Mouse (Mus musculus) thymus, postnatal 14 days (tissue): ENCODE results near the gene Rapgef5.

Experiments used
- DNase-seq: peaks from one replicate; pipeline ENCODE4 v3.0.0; 2021

The Rapgef5 gene

GRCm38 (mm10) chr12:117531106-117531505, 14.8 kb downstream of the Rapgef5 start:
- DNase-seq = no peak

GRCm38 (mm10) chr12:117533176-117534086, 17.2 kb downstream of the Rapgef5 start:
- peak; percentile 76 for DNase-seq

DNA sequence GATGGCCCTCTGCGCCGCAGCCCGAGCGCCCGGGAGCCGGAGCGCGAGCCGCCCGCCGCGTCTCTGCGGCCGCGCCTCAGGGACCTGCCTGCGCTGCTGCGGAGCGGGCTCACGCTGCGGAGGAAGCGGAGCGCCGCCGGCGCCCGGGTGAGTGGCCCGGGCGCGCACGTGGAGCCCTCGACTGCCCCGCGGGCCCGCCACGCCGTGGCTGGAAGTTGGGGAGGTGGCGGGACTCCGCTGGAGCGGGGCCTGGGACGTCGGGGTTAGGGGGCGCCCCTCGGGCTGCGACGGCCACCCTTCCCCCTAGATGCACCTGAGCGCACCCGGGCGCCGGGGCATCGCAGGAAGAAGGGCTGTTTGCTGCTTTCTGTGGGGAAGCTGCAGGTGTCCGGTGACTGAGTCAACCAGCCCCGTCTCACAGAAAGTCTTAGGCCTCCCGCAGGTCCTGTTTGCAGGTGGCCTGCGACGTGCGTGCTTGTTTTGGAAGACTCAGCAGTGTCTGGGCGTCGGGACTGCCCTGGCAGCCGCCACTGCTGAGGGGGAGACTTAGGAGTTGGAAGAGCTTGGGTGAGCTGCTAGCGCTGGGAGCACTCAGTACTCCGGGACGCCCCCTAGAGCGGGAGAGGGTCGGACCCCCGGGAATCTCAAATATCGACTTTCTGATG, 17.9 kb downstream of the Rapgef5 start:
- peak; percentile 68 for DNase-seq

GRCm38 (mm10) chr12:117540352-117540751, 24.1 kb downstream of the Rapgef5 start:
- no peak for DNase-seq

DNA sequence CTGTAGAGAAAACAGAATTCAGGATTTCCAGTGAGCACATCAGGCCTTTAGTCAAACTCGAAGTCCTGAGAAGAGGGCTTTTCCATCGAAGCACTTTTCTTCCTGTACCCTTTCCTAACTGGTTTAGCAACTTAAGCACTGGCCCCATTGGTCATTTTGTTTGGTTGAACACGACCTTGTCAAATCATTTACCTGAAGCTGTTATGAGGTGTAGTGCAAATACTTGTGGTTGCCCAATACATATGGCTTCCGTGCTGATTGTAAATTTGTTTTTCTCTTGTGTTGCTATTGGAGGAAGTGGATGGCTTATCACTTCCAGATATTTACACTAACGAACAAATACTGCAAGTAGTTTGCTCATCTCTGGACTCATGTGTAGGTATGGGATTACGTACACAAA, 29.0 kb downstream of the Rapgef5 start:
- no peak for DNase-seq

DNA sequence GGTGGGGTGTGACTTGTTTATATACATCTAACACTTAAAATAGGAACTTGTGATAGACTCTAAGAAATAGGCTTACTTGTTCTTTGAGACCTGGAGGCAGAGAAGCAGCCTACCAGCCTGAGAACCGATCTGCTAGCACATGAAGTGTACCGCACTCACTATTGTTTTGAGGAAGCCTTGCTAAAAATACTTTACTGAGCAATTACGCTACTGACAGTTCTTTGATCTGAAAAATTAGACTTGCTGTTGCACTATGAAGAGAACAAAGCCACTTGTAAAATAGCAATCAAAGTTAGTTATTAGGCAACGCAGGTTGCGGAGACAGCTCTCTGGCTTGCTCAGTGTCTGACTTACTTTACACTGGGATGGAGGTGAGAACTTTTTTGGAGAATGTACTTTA, 37.1 kb downstream of the Rapgef5 start:
- DNase-seq = no peak

GRCm38 (mm10) chr12:117554612-117555063, 38.4 kb downstream of the Rapgef5 start:
- no peak for DNase-seq

- DNase-seq = no peak
These were observed 44.2 kb downstream of the Rapgef5 start for GRCm38 (mm10) chr12:117560450-117560849.

DNA sequence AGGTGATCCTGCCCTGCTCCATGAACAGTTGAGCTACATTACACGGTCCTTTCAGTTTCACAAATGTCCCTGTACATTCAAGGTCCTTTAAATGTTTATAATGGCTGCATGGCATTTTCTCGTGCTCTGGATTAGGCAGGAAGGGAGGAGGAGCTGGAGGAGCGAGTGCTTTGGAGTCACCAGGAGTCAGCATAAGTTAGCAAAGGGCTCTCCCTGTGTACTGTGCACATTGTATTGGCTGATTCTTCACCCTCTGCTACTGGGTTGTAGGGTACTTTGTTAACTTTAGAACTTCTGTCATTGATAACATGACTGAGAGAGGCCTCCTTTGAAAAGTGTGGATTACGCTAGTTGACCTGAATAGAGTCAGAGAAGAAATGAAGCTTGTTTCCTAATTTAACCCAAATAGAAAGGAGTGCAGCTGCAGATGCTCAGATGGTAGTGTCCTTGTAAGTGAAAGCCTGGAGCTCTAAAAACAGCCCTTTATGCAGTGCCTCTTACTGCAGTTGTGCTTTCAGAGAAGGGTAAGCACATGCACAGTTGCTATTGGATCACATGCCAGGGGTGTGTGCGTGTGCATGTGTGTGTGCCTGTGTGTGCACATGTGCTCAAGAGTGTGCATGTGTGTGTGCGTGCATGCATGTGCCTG, 45.3 kb downstream of the Rapgef5 start:
- DNase-seq = no peak

DNA sequence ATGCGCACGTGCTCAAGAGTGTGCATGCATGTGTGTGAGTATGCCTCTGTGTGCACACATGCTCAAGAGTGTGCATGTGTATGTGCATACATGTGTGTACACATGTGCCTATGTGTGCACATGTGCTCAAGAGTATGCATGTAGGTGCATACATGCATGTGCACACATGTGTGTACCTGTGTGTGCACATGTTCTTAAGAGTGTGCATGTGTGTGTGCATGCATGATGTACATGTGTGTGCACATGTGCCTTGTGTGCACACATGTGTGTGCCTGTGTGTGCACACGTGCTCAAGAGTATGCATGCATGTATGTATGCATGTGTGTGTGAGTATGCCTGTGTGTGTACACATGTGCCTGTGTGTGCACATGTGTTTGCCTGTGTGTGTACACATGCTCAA, 45.8 kb downstream of the Rapgef5 start:
- DNase-seq = no peak

DNA sequence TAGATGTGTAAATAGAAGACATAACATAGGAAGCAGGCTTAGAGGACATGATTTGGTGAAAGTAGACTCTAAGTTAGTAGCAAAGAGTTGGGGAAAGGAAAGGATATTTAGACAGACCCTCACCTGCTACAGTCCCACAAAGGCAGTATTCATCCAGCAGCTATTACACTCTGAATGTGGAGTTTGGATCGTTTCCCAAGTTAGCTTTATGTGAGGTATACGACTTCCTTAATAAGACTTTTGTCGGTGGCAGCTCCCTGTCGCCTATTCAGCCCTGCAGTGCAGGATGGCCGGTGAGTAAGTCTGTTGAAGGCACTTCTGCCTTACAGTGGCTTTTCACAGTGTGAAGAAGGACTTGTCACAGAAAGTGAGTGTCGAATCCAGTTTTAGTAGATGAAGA, 47.6 kb downstream of the Rapgef5 start:
- DNase-seq = no peak

GRCm38 (mm10) chr12:117566298-117566697, 50.0 kb downstream of the Rapgef5 start:
- DNase-seq = no peak

GRCm38 (mm10) chr12:117569671-117570070, 53.4 kb downstream of the Rapgef5 start:
- no peak for DNase-seq

- no peak for DNase-seq
These were observed 68.0 kb downstream of the Rapgef5 start for GRCm38 (mm10) chr12:117584256-117584655.

DNA sequence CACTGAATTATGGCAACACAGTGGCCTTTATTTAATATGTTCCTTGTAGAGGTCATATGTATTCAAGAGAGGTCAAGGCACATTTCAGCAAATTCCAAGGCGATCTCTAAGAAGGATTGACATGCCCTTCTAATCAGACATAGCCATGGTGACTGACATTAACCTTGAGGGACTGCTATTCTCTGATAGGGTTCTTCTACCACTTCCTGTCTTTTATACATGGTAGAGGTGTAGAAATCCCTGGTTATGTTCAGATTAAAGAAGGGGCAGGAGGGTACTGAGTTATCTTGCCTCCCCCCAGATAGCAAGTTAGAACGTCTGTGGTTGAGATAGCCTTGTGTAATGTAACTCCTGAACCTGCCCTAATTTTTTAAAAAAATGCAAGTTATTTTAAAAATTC, 69.1 kb downstream of the Rapgef5 start:
- DNase-seq = no peak

DNA sequence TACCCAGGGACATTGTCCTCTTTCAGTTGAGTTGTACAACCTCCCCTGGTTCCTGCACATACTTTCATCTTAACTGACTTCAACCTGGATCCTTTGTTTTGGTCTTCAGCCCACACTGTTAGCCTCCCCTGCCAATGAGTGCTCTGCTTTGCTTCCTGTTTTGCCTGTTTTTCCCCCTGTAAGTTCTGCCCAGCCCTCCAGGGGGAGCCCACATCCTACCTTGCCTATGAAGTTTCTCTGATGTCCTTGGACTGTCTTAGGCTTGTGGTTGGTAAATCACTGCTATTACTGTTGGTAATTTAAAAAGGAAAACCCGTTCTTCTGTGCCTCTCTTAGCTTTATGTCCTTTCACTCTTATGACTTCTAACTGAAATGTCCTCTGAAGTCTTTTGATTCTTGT, 69.8 kb downstream of the Rapgef5 start:
- peak; percentile 71 for DNase-seq

GRCm38 (mm10) chr12:117589186-117589585, 72.9 kb downstream of the Rapgef5 start:
- no peak for DNase-seq

DNA sequence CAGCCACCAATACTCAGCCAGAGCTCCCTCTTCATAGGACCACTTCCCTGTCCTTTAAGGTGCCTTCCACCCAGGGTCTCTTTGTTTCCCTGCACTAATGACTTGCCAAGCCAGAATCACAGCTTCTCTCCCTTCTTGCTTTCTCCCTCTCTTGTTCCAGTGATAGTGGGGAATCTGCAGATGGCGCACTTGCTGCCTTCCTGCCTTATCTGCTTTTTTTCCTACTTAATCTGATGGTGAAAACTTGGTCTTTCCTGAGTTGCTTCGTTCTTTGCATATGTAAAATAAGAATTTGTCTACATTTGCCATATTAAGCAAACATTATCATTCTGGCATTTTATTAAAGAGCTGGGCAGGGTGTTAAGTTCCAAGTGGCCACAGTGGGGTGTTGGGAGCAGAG, 75.7 kb downstream of the Rapgef5 start:
- DNase-seq = no peak

- DNase-seq = no peak
These were observed 76.3 kb downstream of the Rapgef5 start for GRCm38 (mm10) chr12:117592583-117592982.

DNA sequence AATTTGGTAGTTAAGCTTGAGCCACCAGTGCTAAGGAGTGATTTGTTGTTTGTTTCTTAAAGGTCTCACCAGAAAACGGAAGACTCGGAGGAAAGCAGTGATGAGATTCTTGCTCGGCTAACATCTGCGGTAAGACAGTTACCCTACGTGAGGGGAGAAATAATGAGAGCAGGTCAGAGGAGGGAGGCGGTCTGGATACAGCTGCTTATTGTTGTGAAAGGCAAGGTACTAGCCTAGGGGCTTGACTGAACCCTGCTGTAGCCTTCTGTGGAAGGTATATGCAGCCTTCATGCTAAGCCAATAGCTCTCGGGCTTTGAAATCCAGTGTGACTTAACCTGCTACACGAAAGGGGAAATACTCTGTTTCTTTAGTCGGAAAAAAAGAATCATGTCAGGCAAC, 78.9 kb downstream of the Rapgef5 start:
- DNase-seq = no peak

- DNase-seq = no peak
These were observed 81.9 kb downstream of the Rapgef5 start for GRCm38 (mm10) chr12:117598190-117598589.

DNA sequence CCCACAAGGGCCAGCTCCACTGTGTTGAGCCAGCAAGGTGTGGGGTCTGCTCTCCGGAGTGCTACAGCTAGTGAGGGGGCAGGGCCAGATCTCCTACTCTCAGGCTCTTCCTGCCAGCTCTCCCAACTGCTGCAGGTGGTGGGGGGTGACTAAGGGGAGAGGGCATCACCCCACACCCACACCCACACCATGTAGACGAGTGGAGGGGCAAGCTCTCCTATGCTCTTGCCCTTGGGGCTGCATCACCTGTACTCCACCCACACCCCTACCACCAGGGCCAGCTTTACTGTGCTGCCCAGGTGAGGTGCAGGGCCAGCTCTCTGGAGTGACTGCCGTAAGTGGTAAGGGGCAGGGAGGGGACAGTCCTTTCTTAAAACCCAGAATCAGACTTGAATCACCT, 89.7 kb downstream of the Rapgef5 start:
- no peak for DNase-seq

GRCm38 (mm10) chr12:117612715-117613114, 96.4 kb downstream of the Rapgef5 start:
- no peak for DNase-seq
